Mouse (Mus musculus) midbrain, embryonic 11.5 days (tissue): ENCODE data around the gene Sirt2. TPM values are rescaled to one million over a fixed set of nuclear protein-coding genes. Genes with fewer than 3 reads are reported as not detected.

Experiments used
- polyA plus RNA-seq: library from polyadenylated mRNA; unstranded; fragments of >200 nt; fragmentation: Nextera tagmentation; extraction: Ambion mirVana; gene quantifications from 2 replicates; pipeline ENCODE4 v1.2.1, GENCODE M21; 2014

Gene Sirt2
- polyA plus RNA-seq, 1 experiment from 2014 or later: 76.5 TPM

Other genes with a start within 250 kb of the Sirt2 start
- gene Ifnl3, start 243.9 kb upstream of the Sirt2 start, polyA plus RNA-seq: not detected in 2 replicates
- gene Sycn, start 225.8 kb upstream of the Sirt2 start, polyA plus RNA-seq: not detected in 2 replicates
- not detected in 2 replicates for gene Nccrp1, start 219.5 kb upstream of the Sirt2 start, polyA plus RNA-seq
- 23.8 and 27.8 TPM in 2 replicates for gene Samd4b, start 168.6 kb upstream of the Sirt2 start, polyA plus RNA-seq
- 29.6 and 32.5 TPM in 2 replicates for gene Pak4, start 168.6 kb upstream of the Sirt2 start, polyA plus RNA-seq
- gene Acp7, start 135.4 kb upstream of the Sirt2 start, polyA plus RNA-seq: not detected in 2 replicates
- 3.8 TPM in 2 replicates for gene Fbxo27, start 73.9 kb upstream of the Sirt2 start, polyA plus RNA-seq
- 5.8 and 6.0 TPM in 2 replicates for gene Fbxo17, start 49.9 kb upstream of the Sirt2 start, polyA plus RNA-seq
- 127 and 135 TPM in 2 replicates for gene Mrps12, start 24.9 kb upstream of the Sirt2 start, polyA plus RNA-seq
- 25.9 and 27.7 TPM in 2 replicates for gene Sars2, start 24.7 kb upstream of the Sirt2 start, polyA plus RNA-seq
- not detected in 2 replicates for gene Ccer2, start 10.6 kb upstream of the Sirt2 start, polyA plus RNA-seq
- gene Nfkbib, start 777 bp downstream of the Sirt2 start, polyA plus RNA-seq: 39.0 and 43.9 TPM in 2 replicates
- gene Rinl, start 22.2 kb downstream of the Sirt2 start, polyA plus RNA-seq: 1.9 and 2.5 TPM in 2 replicates
- gene Hnrnpl, start 41.8 kb downstream of the Sirt2 start, polyA plus RNA-seq: 331 and 342 TPM in 2 replicates
- 80.5 and 81.7 TPM in 2 replicates for gene Ech1, start 58.5 kb downstream of the Sirt2 start, polyA plus RNA-seq
- 1.3 and 1.7 TPM in 2 replicates for gene Lgals4, start 67.1 kb downstream of the Sirt2 start, polyA plus RNA-seq
- gene Lgals7, start 97.1 kb downstream of the Sirt2 start, polyA plus RNA-seq: 0.97 and 1.4 TPM in 2 replicates
- gene Capn12, start 114.7 kb downstream of the Sirt2 start, polyA plus RNA-seq: 0.17 and 0.42 TPM in 2 replicates
- 141 and 144 TPM in 2 replicates for gene Actn4, start 195.6 kb downstream of the Sirt2 start, polyA plus RNA-seq
- 392 and 400 TPM in 2 replicates for gene Eif3k, start 215.1 kb downstream of the Sirt2 start, polyA plus RNA-seq
- gene Map4k1, start 215.3 kb downstream of the Sirt2 start, polyA plus RNA-seq: 4.1 and 5.5 TPM in 2 replicates